Mouse (Mus musculus) G1E (cell line): ENCODE measurements at regions not wholly inside any gene's neighbourhood (a gene's known extent, or its start where the extent isn't known, plus 50 kb on each side); places are given as distances from the start of the nearest gene placed in this dataset.
"Not testable (repeated sequence)": the region's sequence is repeated elsewhere in the genome, so short reads cannot be mapped to it uniquely, and the experiment has no call there.

Experiments
- ATAC-seq: 2 replicates; pipeline ENCODE4 v1.8.0; 2016; ENCODE audit warnings: mild to moderate bottlenecking; ENCODE audit not compliant: insufficient number of reproducible peaks, poor library complexity, low FRiP score, severe bottlenecking; ENCODE audit errors: extremely low read depth
- DNase-seq: peaks from one replicate; pipeline ENCODE4 v3.0.0; 2012; ENCODE audit warnings: low spot score
- H3K27me3 ChIP-seq: 2 replicates; pipeline ENCODE4 v1.6.1; 2012; ENCODE audit warnings: mild to moderate bottlenecking, low read length, inconsistent platforms; ENCODE audit not compliant: insufficient read depth
- H3K36me3 ChIP-seq: replicated peaks from 2 replicates; pipeline ENCODE3; 2012; ENCODE audit warnings: mild to moderate bottlenecking, inconsistent platforms
- H3K4me1 ChIP-seq: 2 replicates; pipeline ENCODE4 v1.6.1; 2012; ENCODE audit warnings: low read depth, low read length, inconsistent platforms, mixed read lengths; ENCODE audit not compliant: insufficient read depth
- H3K4me3 ChIP-seq: 2 replicates; pipeline ENCODE4 v1.5.1; 2012; ENCODE audit warnings: low read depth, mild to moderate bottlenecking, inconsistent platforms, low read length, moderate library complexity, mixed read lengths
- H3K9me3 ChIP-seq: replicated peaks from 2 replicates; pipeline ENCODE4 v1.6.1; 2012; ENCODE audit warnings: inconsistent platforms
- CTCF ChIP-seq: IDR thresholded peaks from 2 replicates; pipeline ENCODE4 v1.5.1; 2012; ENCODE audit warnings: low read depth, low read length, inconsistent platforms, mixed read lengths
- GATA1 ChIP-seq: IDR thresholded peaks from 2 replicates; pipeline ENCODE4 v1.6.1; 2012; ENCODE audit warnings: borderline replicate concordance, low read length, inconsistent platforms, mixed read lengths
- GATA2 ChIP-seq: IDR thresholded peaks from 2 replicates; pipeline ENCODE4 v1.6.1; 2012; ENCODE audit warnings: low read depth, low read length, inconsistent platforms, borderline replicate concordance
- POLR2AphosphoS5 ChIP-seq: IDR thresholded peaks from 2 replicates; pipeline ENCODE4 v1.6.1; 2012; ENCODE audit warnings: low read depth, low read length, inconsistent platforms; ENCODE audit not compliant: insufficient replicate concordance
- TAL1 ChIP-seq: conservative IDR thresholded peaks from 2 replicates; pipeline ENCODE4 v1.6.1; 2012; ENCODE audit warnings: low read depth, low read length, inconsistent platforms, mixed read lengths

DNA sequence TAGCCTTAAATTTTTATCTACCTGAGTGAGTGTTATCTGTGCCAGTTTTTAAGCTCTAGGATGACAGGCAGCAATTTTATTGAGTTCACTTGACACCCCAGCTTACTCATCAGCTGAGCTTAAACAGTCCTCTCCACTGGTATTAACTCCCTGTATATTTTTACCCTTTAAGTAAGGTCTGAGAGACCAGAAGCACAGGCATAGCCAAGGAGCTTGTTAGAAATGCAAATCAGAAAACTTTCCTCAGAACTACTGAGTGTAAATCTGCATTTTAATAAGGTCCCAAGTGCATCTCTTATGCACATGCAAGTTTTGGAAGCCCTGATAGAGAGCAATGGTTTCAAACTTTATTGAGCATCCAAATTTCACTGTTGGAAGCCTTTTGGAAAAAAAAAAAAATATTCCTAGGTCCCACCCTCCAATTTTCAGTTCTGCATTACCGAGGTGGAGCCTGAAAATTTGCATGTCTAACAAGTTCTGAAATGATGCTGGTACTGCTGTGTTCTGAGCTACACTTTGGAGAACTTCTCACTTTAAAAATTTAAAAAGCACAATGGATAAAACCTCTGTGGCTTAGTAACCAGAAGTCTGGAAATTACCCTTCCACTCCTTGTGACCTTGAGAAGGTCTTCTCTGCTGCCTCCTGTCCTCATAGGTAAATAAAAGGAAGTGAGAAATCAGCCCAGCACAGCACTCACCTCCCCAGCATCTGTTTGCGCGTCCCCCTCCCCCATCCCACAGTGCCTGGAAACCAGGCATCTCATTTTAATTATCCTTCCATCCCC is 226.0 kb downstream of the Cd47 start:
- Histone ChIP-seq H3K4me3 (no peak overlapping the region), H3K27me3 (no peaks in the 10 kb centered on the region), H3K9me3 (no peaks in the 10 kb centered on the region), H3K36me3 (no peaks in the 10 kb centered on the region), H3K4me1 (peaks cover 48% of the 10 kb centered on the region)
- no peak for DNase-seq
- no peak for TF ChIP-seq GATA1
- TF ChIP-seq TAL1: no peak
- no peak for TF ChIP-seq CTCF
- no peak for TF ChIP-seq GATA2
- TF ChIP-seq POLR2AphosphoS5: no peak
- ATAC-seq: no peak

DNA sequence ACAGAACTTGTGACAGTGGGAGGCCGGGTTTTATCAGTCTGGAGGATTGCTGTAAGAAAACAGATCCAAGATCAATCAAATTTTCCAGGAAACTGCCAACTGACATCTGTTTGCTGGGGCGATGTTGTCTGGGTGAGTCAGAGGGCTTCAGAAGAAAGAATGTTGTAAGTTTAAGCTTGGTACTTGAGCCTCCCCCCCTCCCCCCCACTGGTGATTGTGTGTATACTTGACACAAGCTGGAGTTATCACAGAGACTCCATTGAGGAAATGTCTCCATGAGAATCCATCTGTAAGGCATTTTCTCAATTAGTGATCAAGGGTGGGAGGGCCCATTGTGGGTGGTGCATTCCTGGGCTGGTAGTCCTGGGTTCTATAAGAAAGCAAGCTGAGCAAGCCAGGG is 226.9 kb downstream of the Cd47 start:
- DNase-seq: peak; percentile 3

DNA sequence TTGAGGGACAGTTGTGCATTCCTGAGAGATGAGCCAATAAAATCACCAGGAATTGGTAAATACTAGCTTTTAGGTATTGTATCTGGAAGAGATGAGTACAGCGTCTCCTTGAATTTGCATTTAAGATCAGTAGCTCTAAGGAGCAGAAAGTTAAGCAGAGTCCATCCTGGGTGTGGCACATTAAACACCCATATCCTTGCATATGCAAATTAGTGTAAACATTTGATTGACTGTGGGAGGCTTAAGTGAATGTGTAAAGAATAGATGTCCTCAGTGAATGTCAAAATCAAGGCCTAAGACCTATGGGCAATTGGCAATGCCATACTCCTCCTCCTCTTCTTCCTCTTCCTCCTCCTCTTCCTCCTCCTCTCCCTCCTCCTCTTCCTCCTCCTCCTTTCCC is 229.4 kb downstream of the Cd47 start:
- Histone ChIP-seq H3K4me3 (no peak overlapping the region), H3K27me3 (no peaks in the 10 kb centered on the region), H3K9me3 (no peaks in the 10 kb centered on the region), H3K4me1 (peaks cover 62% of the 10 kb centered on the region), H3K36me3 (no peaks in the 10 kb centered on the region)
- DNase-seq (no peak), ATAC-seq (no peak)
- TF ChIP-seq CTCF (no peak), TAL1 (no peak), GATA2 (no peak), POLR2AphosphoS5 (no peak), GATA1 (no peak)

More for the DNA sequence above, 226.9 kb downstream of the Cd47 start:
- H3K36me3 ChIP-seq: no peaks in the 10 kb centered on the region
- no peaks in the 10 kb centered on the region for H3K27me3 ChIP-seq
- peaks cover 52% of the 10 kb centered on the region for H3K4me1 ChIP-seq
- H3K4me3 ChIP-seq: no peak overlapping the region
- ATAC-seq: peak; percentile 46
- no peak for TF ChIP-seq POLR2AphosphoS5
- no peaks in the 10 kb centered on the region for H3K9me3 ChIP-seq

DNA sequence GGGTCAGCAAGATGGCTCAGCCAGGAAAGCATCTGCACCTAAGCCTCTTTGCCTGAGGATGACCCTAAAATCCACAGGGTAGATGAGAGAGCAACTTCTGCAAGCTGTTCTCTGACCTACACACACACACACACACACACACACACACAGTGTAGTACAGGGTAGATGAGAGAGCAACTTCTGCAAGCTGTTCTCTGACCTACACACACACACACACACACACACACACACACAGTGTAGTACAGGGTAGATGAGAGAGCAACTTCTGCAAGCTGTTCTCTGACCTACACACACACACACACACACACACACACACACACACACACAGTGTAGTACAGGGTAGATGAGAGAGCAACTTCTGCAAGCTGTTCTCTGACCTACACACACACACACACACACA is 230.0 kb downstream of the Cd47 start:
- H3K9me3 ChIP-seq, H3K27me3 ChIP-seq, H3K4me3 ChIP-seq, H3K36me3 ChIP-seq, DNase-seq: not testable (repeated sequence)
- ATAC-seq: peak; percentile 45
- H3K4me1 ChIP-seq: peaks cover 66% of the 10 kb centered on the region

DNA sequence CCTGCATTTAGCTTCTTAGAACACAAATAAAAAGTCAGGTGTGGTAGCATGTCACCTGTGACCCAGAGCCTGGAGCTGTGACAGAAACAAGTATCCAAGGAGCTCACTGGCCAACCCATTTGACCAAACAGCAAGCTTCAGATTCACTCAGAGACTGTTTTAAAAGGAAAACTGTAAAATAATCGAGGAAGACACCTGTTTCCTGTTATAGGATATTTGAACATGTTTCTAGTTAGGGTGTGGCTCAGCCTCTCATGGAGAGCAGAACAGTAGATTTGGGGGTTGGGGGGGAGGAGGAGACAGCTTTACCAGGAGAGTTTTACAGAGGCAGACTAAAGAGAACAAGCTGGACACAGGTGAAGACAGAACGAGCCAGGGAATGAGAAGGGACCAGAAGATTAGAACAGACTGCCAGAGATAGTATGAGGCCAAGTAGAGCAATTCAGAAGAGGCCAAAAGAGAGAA is 230.6 kb downstream of the Cd47 start:
- Histone ChIP-seq H3K4me1 (peaks cover 70% of the 10 kb centered on the region), H3K4me3 (no peak overlapping the region), H3K9me3 (no peaks in the 10 kb centered on the region), H3K27me3 (no peaks in the 10 kb centered on the region), H3K36me3 (no peaks in the 10 kb centered on the region)
- no peak for DNase-seq
- ATAC-seq: peak; percentile 56
- TF ChIP-seq TAL1 (no peak), POLR2AphosphoS5 (no peak), GATA1 (no peak), CTCF (no peak), GATA2 (no peak)

DNA sequence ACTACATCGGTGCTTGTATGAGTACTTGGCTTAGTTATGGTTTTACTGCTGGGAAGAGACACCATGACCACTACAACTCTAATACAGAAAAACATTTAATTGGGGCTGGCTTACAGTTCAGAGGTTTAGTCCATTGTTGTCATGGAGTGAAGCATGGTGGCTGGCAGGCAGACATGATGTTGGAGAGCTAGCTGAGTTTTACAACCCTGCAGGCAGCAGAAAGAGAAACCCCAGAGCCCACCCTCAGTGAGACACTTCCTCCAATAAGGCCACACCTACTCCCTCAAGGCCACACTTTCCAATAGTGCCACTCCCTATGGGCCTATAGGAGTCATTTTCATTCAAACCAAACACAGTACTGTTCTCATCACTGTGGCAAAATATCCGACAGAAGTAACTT is 232.5 kb downstream of the Cd47 start:
- DNase-seq: no peak
- H3K9me3 ChIP-seq: no peaks in the 10 kb centered on the region
- H3K27me3 ChIP-seq: no peaks in the 10 kb centered on the region
- H3K4me1 ChIP-seq: peaks cover 59% of the 10 kb centered on the region
- no peak for ATAC-seq
- no peaks in the 10 kb centered on the region for H3K36me3 ChIP-seq
- H3K4me3 ChIP-seq: no peak overlapping the region
- TF ChIP-seq GATA2 (no peak), GATA1 (no peak), POLR2AphosphoS5 (no peak), TAL1 (no peak), CTCF (no peak)

DNA sequence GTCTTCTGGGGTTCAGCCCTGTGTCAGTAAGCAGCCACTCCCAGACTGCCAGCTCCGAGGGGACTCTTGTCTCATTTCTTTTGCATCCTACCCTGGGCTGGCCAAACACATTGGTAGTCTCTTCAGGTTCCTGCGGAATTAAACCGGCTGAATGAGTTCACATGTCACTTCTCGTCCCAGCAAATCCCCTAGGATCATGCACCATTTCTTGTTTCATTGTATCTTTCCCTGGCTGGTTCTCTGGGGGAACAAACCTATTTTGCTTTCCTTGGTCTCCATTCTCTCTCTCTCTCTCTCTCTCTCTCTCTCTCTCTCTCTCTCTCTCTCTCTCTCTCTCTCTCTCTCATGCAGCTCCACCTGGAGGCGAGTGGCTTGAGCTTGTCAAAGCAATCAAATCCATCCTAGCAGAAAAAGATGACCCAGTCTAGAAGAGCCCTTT is 236.0 kb downstream of the Cd47 start:
- ATAC-seq: no peak
- H3K4me3 ChIP-seq: no peak overlapping the region
- DNase-seq: no peak
- no peaks in the 10 kb centered on the region for H3K36me3 ChIP-seq
- no peaks in the 10 kb centered on the region for H3K9me3 ChIP-seq
- TF ChIP-seq GATA1 (no peak), POLR2AphosphoS5 (no peak), TAL1 (no peak), GATA2 (no peak), CTCF (no peak)
- peaks cover 30% of the 10 kb centered on the region for H3K4me1 ChIP-seq
- no peaks in the 10 kb centered on the region for H3K27me3 ChIP-seq
